ENCODE assay signal across 8 mouse cellular contexts in the genomic region with DNA sequence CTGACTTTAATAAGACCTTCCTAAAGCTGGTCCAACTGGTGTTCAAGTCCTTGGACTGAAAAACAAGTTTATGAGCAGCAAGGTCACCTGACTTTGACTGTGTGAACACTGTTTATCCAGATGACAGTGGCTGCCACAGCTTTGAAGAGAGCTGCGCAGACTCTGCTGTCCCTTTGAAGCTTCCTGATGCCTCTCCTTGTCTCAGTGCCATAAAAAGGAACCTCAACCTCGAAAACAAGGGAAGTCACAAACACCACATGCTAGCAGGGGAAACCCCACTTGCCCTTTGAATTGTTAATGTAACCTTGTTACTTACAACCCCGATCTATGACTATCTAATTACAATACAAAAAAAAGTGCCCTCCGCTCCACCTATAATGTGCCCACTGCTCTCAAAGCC. TPM values are rescaled to one million over a fixed set of nuclear protein-coding genes. Genes with fewer than 3 reads are reported as not detected.
DNase-seq lines count a peak whose midpoint lies in the region; ATAC-seq and TF ChIP-seq lines count a peak whose summit lies in the region.
"Had no signal": no experiment of that assay in that cellular context is flagged by ENCODE, and none has a peak within 500 bp of the region (broad histone marks: within the 10 kb centered on the region; RNA-seq: fewer than 3 reads in every experiment).

No protein-coding gene starts in this region.

- no peak overlapping the region for H3K27ac ChIP-seq in neural tube, embryonic 11.5 days (ENCODE audit: low read depth, low read length)
- H3K27ac ChIP-seq in forebrain, embryonic 14.5 days (ENCODE audit: low read depth, low read length): no peak overlapping the region
- H3K27ac ChIP-seq in liver, embryonic 11.5 days (ENCODE audit: low read depth, low read length): peak overlapping the region; percentile 76
- peak overlapping the region; percentile 83; the same call in 1 of the 2 replicates for H3K27ac ChIP-seq in stomach, postnatal 0 days (replicated peaks)

- H3K9me3 ChIP-seq in neural tube, embryonic 11.5 days (ENCODE audit: control insufficient read depth, low read length): no peaks in the 10 kb centered on the region
- H3K9me3 ChIP-seq in forebrain, embryonic 14.5 days (replicated peaks; ENCODE audit: control insufficient read depth, low read length): no peaks in the 10 kb centered on the region
- no peaks in the 10 kb centered on the region for H3K9me3 ChIP-seq in liver, embryonic 11.5 days (ENCODE audit: control insufficient read depth, low read length)
- H3K9me3 ChIP-seq in stomach, postnatal 0 days (ENCODE audit: control insufficient read depth, low read length): no peaks in the 10 kb centered on the region

- no peak for DNase-seq in neural tube, embryonic 11.5 days (ENCODE audit: low spot score)
- DNase-seq in neural tube, embryonic 10.5 days (ENCODE audit: extremely low spot score, low spot score): no peak
- DNase-seq in forebrain, embryonic 14.5 days (ENCODE audit: low spot score): no peak
- DNase-seq in liver, embryonic 11.5 days (ENCODE audit: low spot score): no peak
- DNase-seq in stomach, postnatal 0 days (ENCODE audit: low spot score): no peak
- DNase-seq in urinary bladder, postnatal 14 days (ENCODE audit: low spot score): no peak
- DNase-seq in cerebellum, postnatal 36 days: no peak
- DNase-seq: lung, postnatal 14 days had no signal

- peaks cover 8% of the 10 kb centered on the region for H3K4me1 ChIP-seq in neural tube, embryonic 11.5 days (ENCODE audit: control insufficient read depth, insufficient read depth, low read length)
- peaks cover 10% of the 10 kb centered on the region for H3K4me1 ChIP-seq in forebrain, embryonic 14.5 days (ENCODE audit: control insufficient read depth, insufficient read depth, low read length)
- peaks cover 29% of the 10 kb centered on the region for H3K4me1 ChIP-seq in liver, embryonic 11.5 days (replicated peaks; ENCODE audit: control insufficient read depth, insufficient read depth, low read length)
- H3K4me1 ChIP-seq in stomach, postnatal 0 days (replicated peaks; ENCODE audit: control insufficient read depth, insufficient read depth): peaks cover 4% of the 10 kb centered on the region; the same call in 1 of the 2 replicates

- H3K4me3 ChIP-seq in neural tube, embryonic 11.5 days (ENCODE audit: low read depth, low read length): peak overlapping the region; percentile 96; the same call in 1 of the 2 replicates
- peak overlapping the region; percentile 97; the same call in 1 of the 2 replicates for H3K4me3 ChIP-seq in forebrain, embryonic 14.5 days (ENCODE audit: low read depth, low read length)
- H3K4me3 ChIP-seq in liver, embryonic 11.5 days (ENCODE audit: low read depth, low read length): peak overlapping the region; percentile 89
- H3K4me3 ChIP-seq in stomach, postnatal 0 days (ENCODE audit: low read depth, low read length): no peak overlapping the region

- peak overlapping the region; percentile 84 for H3K4me2 ChIP-seq in neural tube, embryonic 11.5 days (ENCODE audit: low read depth)
- H3K4me2 ChIP-seq in forebrain, embryonic 14.5 days (ENCODE audit: low read length): peak overlapping the region; percentile 92
- H3K4me2 ChIP-seq in liver, embryonic 11.5 days: peak overlapping the region; percentile 91
- H3K4me2 ChIP-seq in stomach, postnatal 0 days (replicated peaks; ENCODE audit: low read depth): peak overlapping the region; percentile 78

- TF ChIP-seq EP300 in stomach, postnatal 0 days (optimal IDR thresholded peaks at IDR 0.05): no peak

- H3K9ac ChIP-seq in neural tube, embryonic 11.5 days (ENCODE audit: low read length): no peak overlapping the region
- H3K9ac ChIP-seq in forebrain, embryonic 14.5 days (ENCODE audit: low read length): peak overlapping the region; percentile 94; the same call in 1 of the 2 replicates
- peak overlapping the region; percentile 92 for H3K9ac ChIP-seq in liver, embryonic 11.5 days (ENCODE audit: low read depth, low read length)
- H3K9ac ChIP-seq in stomach, postnatal 0 days (ENCODE audit: low read length): 0 out of 2 replicates have a peak overlapping the region, but pooled peaks have one; percentile 93

- H3K27me3 ChIP-seq in neural tube, embryonic 11.5 days (ENCODE audit: control insufficient read depth, insufficient read depth, low read length): no peaks in the 10 kb centered on the region
- H3K27me3 ChIP-seq in forebrain, embryonic 14.5 days (replicated peaks; ENCODE audit: control insufficient read depth, insufficient read depth, low read length): no peaks in the 10 kb centered on the region
- no peaks in the 10 kb centered on the region for H3K27me3 ChIP-seq in liver, embryonic 11.5 days (replicated peaks; ENCODE audit: control insufficient read depth, insufficient read depth, low read length)
- H3K27me3 ChIP-seq in stomach, postnatal 0 days (ENCODE audit: control insufficient read depth, insufficient read depth, low read length): no peaks in the 10 kb centered on the region

- no peak for TF ChIP-seq CTCF in stomach, postnatal 0 days (IDR thresholded peaks at IDR 0.05; ENCODE audit: low read depth)

- ATAC-seq in neural tube, embryonic 11.5 days (ENCODE audit: insufficient read depth, low FRiP score, low TSS enrichment): no peak
- no peak for ATAC-seq in forebrain, embryonic 14.5 days
- no peak for ATAC-seq in liver, embryonic 11.5 days (replicated peaks; ENCODE audit: low FRiP score)
- ATAC-seq in stomach, postnatal 0 days (ENCODE audit: low FRiP score, low TSS enrichment): no peak

- 56% methylated on average over 4 of the region's 4 CpGs for WGBS in neural tube, embryonic 11.5 days
- 86% methylated on average over 4 of the region's 4 CpGs for WGBS in forebrain, embryonic 14.5 days
- WGBS in liver, embryonic 11.5 days: 71% methylated on average over 4 of the region's 4 CpGs
- 79% methylated on average over 4 of the region's 4 CpGs for WGBS in stomach, postnatal 0 days

- H3K36me3 ChIP-seq in neural tube, embryonic 11.5 days (ENCODE audit: control insufficient read depth, insufficient read depth, low read length): peaks cover 11% of the 10 kb centered on the region
- peaks cover 41% of the 10 kb centered on the region for H3K36me3 ChIP-seq in forebrain, embryonic 14.5 days (ENCODE audit: control insufficient read depth, insufficient read depth, low read length)
- peaks cover 21% of the 10 kb centered on the region for H3K36me3 ChIP-seq in liver, embryonic 11.5 days (ENCODE audit: control insufficient read depth, insufficient read depth, low read length)
- peaks cover 3% of the 10 kb centered on the region for H3K36me3 ChIP-seq in stomach, postnatal 0 days (ENCODE audit: control insufficient read depth, insufficient read depth, low read length)

RNA-seq across cellular contexts. Expression of a gene that starts 1.6 kb away (rescaled TPM):
- polyA plus RNA-seq in neural tube, embryonic 11.5 days (2014; fragmentation: Nextera tagmentation; extraction: Ambion mirVana): 12.3 and 13.5 TPM in 2 replicates
- 8.1 and 10.4 TPM in 2 replicates for polyA plus RNA-seq in forebrain, embryonic 14.5 days (2014; fragmentation: Nextera tagmentation; extraction: Ambion mirVana)
- polyA plus RNA-seq in liver, embryonic 11.5 days (2014; fragmentation: Nextera tagmentation; extraction: Ambion mirVana): 20.2 and 22.0 TPM in 2 replicates
- 7.1 TPM in 2 replicates for polyA plus RNA-seq in stomach, postnatal 0 days (2015; fragmentation: Nextera tagmentation; extraction: Ambion mirVana)

RNA-seq across cellular contexts. Expression of a gene that starts 2.0 kb away (rescaled TPM):
- 0.18 and 0.24 TPM in 2 replicates for polyA plus RNA-seq in neural tube, embryonic 11.5 days (2014; fragmentation: Nextera tagmentation; extraction: Ambion mirVana)
- 0.83 TPM in 2 replicates for polyA plus RNA-seq in forebrain, embryonic 14.5 days (2014; fragmentation: Nextera tagmentation; extraction: Ambion mirVana)
- 0.12 TPM in 1 of 2 replicates, not detected in the other for polyA plus RNA-seq in liver, embryonic 11.5 days (2014; fragmentation: Nextera tagmentation; extraction: Ambion mirVana)
- not detected in 2 replicates for polyA plus RNA-seq in stomach, postnatal 0 days (2015; fragmentation: Nextera tagmentation; extraction: Ambion mirVana)

RNA-seq across cellular contexts. Expression of a gene that starts 27.6 kb away (rescaled TPM):
- polyA plus RNA-seq in neural tube, embryonic 11.5 days (2014; fragmentation: Nextera tagmentation; extraction: Ambion mirVana): 58.3 and 62.6 TPM in 2 replicates
- 50.7 and 51.8 TPM in 2 replicates for polyA plus RNA-seq in forebrain, embryonic 14.5 days (2014; fragmentation: Nextera tagmentation; extraction: Ambion mirVana)
- polyA plus RNA-seq in liver, embryonic 11.5 days (2014; fragmentation: Nextera tagmentation; extraction: Ambion mirVana): 37.0 and 37.5 TPM in 2 replicates
- polyA plus RNA-seq in stomach, postnatal 0 days (2015; fragmentation: Nextera tagmentation; extraction: Ambion mirVana): 14.2 and 15.1 TPM in 2 replicates

RNA-seq across cellular contexts. Expression of a gene that starts 29.4 kb away (rescaled TPM):
- 68.9 and 71.8 TPM in 2 replicates for polyA plus RNA-seq in neural tube, embryonic 11.5 days (2014; fragmentation: Nextera tagmentation; extraction: Ambion mirVana)
- 51.7 and 60.8 TPM in 2 replicates for polyA plus RNA-seq in forebrain, embryonic 14.5 days (2014; fragmentation: Nextera tagmentation; extraction: Ambion mirVana)
- polyA plus RNA-seq in liver, embryonic 11.5 days (2014; fragmentation: Nextera tagmentation; extraction: Ambion mirVana): 62.0 and 66.5 TPM in 2 replicates
- 36.8 and 37.8 TPM in 2 replicates for polyA plus RNA-seq in stomach, postnatal 0 days (2015; fragmentation: Nextera tagmentation; extraction: Ambion mirVana)

RNA-seq across cellular contexts. Expression of a gene that starts 34.9 kb away (rescaled TPM):
- 342 and 344 TPM in 2 replicates for polyA plus RNA-seq in neural tube, embryonic 11.5 days (2014; fragmentation: Nextera tagmentation; extraction: Ambion mirVana)
- 224 and 283 TPM in 2 replicates for polyA plus RNA-seq in forebrain, embryonic 14.5 days (2014; fragmentation: Nextera tagmentation; extraction: Ambion mirVana)
- polyA plus RNA-seq in liver, embryonic 11.5 days (2014; fragmentation: Nextera tagmentation; extraction: Ambion mirVana): 304 and 312 TPM in 2 replicates
- 83.5 and 103 TPM in 2 replicates for polyA plus RNA-seq in stomach, postnatal 0 days (2015; fragmentation: Nextera tagmentation; extraction: Ambion mirVana)

Comparison
In these comparisons a context has a peak if more than half of its experiments do, and no peak if none do; other contexts are left out.
1. H3K27ac ChIP-seq: peak in liver, embryonic 11.5 days (single experiment) and stomach, postnatal 0 days (single experiment); none in neural tube, embryonic 11.5 days (single experiment) and forebrain, embryonic 14.5 days (single experiment).
2. Peak in every context shown above with its lines, with median percentiles within 50 percentile points of each other: H3K4me2 ChIP-seq.